In genomic region chr12:105327051-105327450, GRCm38 (mm10) we compare ENCODE assay signal across 18 mouse cellular contexts.
A peak's percentile ranks its signal among the peaks of the same experiment; 100 is the strongest.
DNase-seq lines count a peak whose midpoint lies in the region.
"Had no signal": no experiment of that assay in that cellular context is flagged by ENCODE, and none has a peak within 500 bp of the region (broad histone marks: within the 10 kb centered on the region; RNA-seq: fewer than 3 reads in every experiment).

No protein-coding gene starts in this region.

- DNase-seq in brain, adult 2 months (ENCODE audit: low read depth, low spot score), result peak; percentile 84
- peak; percentile 74 for DNase-seq in cerebellum, adult 11 months
- DNase-seq in cerebellum, adult 9-10 months, result peak; percentile 86
- peak; percentile 80 to 83 for DNase-seq in cerebellum, postnatal 36 days
- no peak for DNase-seq in retina, postnatal 1 day
- no peak for DNase-seq in spleen, postnatal 14 days (ENCODE audit: low spot score in 2 of 2)
- DNase-seq: adrenal gland, adult 8-10 months; B cell, adult 2 months; gastrocnemius, postnatal 25 days; heart, adult 11 months; heart, postnatal 36 days; kidney, adult 9 months; kidney, postnatal 10 days; liver, postnatal 0 days; lung, postnatal 36 days; right cerebral cortex, adult 18-20 months; right cerebral cortex, postnatal 4 days; thymus, postnatal 4 days had no signal

Comparison
In these comparisons a context has a peak if more than half of its experiments do, and no peak if none do; other contexts are left out.
1. DNase-seq: peak in brain, adult 2 months (single experiment), cerebellum, adult 11 months (single experiment), cerebellum, adult 9-10 months (single experiment) and cerebellum, postnatal 36 days (2 of 2); none in retina, postnatal 1 day (single experiment) and spleen, postnatal 14 days (0 of 2).